Mouse (Mus musculus): Measurements from ENCODE around the gene Phlpp1. TPM values are rescaled to one million over a fixed set of nuclear protein-coding genes. Genes with fewer than 3 reads are reported as not detected.

Phlpp1 gene
- polyA plus RNA-seq, 1 experiment from 2014 or later: 3.8 TPM

- H3K4me3 ChIP-seq (ENCODE audit: low read depth, low read length): no peak overlapping the region
- 63% methylated on average over 2 of the region's 2 CpGs for WGBS
- H3K9me3 ChIP-seq (ENCODE audit: control insufficient read depth, low read depth, low read length): no peaks in the 10 kb centered on the region
- no peaks in the 10 kb centered on the region for H3K4me1 ChIP-seq (ENCODE audit: control insufficient read depth, insufficient read depth, low read length)
- no peak overlapping the region for H3K27ac ChIP-seq (ENCODE audit: low read length)
- H3K36me3 ChIP-seq (ENCODE audit: control insufficient read depth, insufficient read depth, low read length): no peaks in the 10 kb centered on the region
- H3K27me3 ChIP-seq (ENCODE audit: control insufficient read depth, insufficient read depth, low read length): no peaks in the 10 kb centered on the region
- H3K9ac ChIP-seq (replicated peaks; ENCODE audit: low read depth, low read length): no peak overlapping the region
- ATAC-seq (ENCODE audit: insufficient number of reproducible peaks, insufficient read depth, low FRiP score, low read depth): no peak
- no peak overlapping the region for H3K4me2 ChIP-seq (replicated peaks; ENCODE audit: low read depth, low read length)
These were observed 155.1 kb downstream of the Phlpp1 start for GRCm38 (mm10) chr1:106326691-106327090.

DNA sequence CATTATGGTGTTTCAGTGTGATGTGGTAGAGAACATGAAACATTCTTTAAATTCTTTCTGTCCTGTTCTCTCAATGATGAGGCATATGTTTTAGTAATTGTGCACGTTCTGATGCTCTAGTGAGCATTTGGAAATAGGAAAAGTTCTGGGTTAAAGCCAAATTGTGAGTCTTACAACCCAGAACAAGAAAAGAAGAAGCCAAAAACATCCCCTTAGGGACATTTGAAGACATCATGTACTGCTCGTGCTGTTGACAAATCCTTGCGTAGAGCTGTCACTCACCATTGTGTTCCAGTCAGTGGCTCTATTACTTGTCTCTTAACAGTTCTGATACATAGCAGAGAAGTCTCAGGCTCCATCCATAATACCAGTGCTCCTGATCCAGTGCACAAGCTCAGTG is 170.5 kb downstream of the Phlpp1 start:
- Histone ChIP-seq H3K9ac (replicated peaks; ENCODE audit: low read depth, low read length) (no peak overlapping the region), H3K27me3 (ENCODE audit: control insufficient read depth, insufficient read depth, low read length) (no peaks in the 10 kb centered on the region), H3K4me2 (replicated peaks; ENCODE audit: low read depth, low read length) (no peak overlapping the region), H3K4me3 (ENCODE audit: low read depth, low read length) (no peak overlapping the region), H3K27ac (ENCODE audit: low read length) (no peak overlapping the region), H3K36me3 (ENCODE audit: control insufficient read depth, insufficient read depth, low read length) (peaks cover 3% of the 10 kb centered on the region; the same call in 1 of the 2 replicates), H3K9me3 (ENCODE audit: control insufficient read depth, low read depth, low read length) (no peaks in the 10 kb centered on the region), H3K4me1 (ENCODE audit: control insufficient read depth, insufficient read depth, low read length) (no peaks in the 10 kb centered on the region)
- 83% methylated on average over 3 of the region's 3 CpGs for WGBS
- ATAC-seq (ENCODE audit: insufficient number of reproducible peaks, insufficient read depth, low FRiP score, low read depth): no peak

DNA sequence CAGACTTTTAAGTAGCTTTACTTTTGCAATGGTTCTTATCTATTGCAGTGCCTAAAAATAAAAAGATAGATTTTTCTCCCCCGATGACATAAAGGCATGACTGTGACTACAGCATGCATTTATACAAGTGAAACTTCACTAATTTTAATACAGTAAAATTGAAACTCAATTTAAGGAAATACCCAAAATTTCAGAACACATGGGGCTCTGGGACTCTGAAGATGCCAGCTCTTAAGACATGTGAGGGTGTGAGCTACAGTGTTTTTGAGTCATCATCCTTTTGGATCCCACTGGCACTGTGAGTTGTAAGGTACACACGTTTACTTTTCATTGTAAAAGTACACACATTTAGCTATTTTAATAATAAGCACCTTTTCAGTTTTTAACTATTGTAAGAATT is 173.7 kb downstream of the Phlpp1 start:
- peaks cover 3% of the 10 kb centered on the region; the same call in 1 of the 2 replicates for H3K36me3 ChIP-seq (ENCODE audit: control insufficient read depth, insufficient read depth, low read length)
- no peak for ATAC-seq (ENCODE audit: insufficient number of reproducible peaks, insufficient read depth, low FRiP score, low read depth)
- WGBS: 90% methylated on average over 2 of the region's 2 CpGs
- H3K4me1 ChIP-seq (ENCODE audit: control insufficient read depth, insufficient read depth, low read length): no peaks in the 10 kb centered on the region
- no peaks in the 10 kb centered on the region for H3K27me3 ChIP-seq (ENCODE audit: control insufficient read depth, insufficient read depth, low read length)
- no peaks in the 10 kb centered on the region for H3K9me3 ChIP-seq (ENCODE audit: control insufficient read depth, low read depth, low read length)
- no peak overlapping the region for H3K9ac ChIP-seq (replicated peaks; ENCODE audit: low read depth, low read length)
- no peak overlapping the region for H3K4me2 ChIP-seq (replicated peaks; ENCODE audit: low read depth, low read length)
- no peak overlapping the region for H3K4me3 ChIP-seq (ENCODE audit: low read depth, low read length)
- H3K27ac ChIP-seq (ENCODE audit: low read length): no peak overlapping the region

DNA sequence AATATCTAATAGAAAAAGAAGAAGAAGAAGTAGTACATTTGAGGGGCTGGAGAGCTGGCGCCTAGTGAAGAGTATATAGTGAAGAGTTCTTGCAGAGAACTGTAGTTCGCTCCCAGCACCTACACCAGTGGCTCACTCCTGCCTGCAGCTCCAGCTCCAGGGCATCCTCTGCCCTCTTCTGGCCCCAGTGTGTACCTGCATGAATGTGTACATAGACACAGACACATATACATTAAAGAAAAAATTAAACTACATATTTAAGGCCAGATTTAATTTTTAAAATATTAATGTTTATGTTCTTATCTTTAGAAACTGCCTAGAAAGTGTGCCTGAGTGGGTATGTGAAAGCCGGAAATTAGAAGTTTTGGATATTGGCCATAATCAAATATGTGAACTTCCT is 175.2 kb downstream of the Phlpp1 start:
- no peak overlapping the region for H3K4me3 ChIP-seq (ENCODE audit: low read depth, low read length)
- no peak overlapping the region for H3K4me2 ChIP-seq (replicated peaks; ENCODE audit: low read depth, low read length)
- no peak overlapping the region for H3K27ac ChIP-seq (ENCODE audit: low read length)

GRCm38 (mm10) chr1:106349116-106349515 is 177.6 kb downstream of the Phlpp1 start:
- Histone ChIP-seq H3K9me3 (ENCODE audit: control insufficient read depth, low read depth, low read length) (no peaks in the 10 kb centered on the region), H3K27ac (ENCODE audit: low read length) (no peak overlapping the region), H3K4me3 (ENCODE audit: low read depth, low read length) (no peak overlapping the region), H3K4me2 (replicated peaks; ENCODE audit: low read depth, low read length) (no peak overlapping the region), H3K36me3 (ENCODE audit: control insufficient read depth, insufficient read depth, low read length) (0 out of 2 replicates have a peak, but pooled peaks cover 4% of the 10 kb centered on the region), H3K4me1 (ENCODE audit: control insufficient read depth, insufficient read depth, low read length) (peaks cover 2% of the 10 kb centered on the region; the same call in 1 of the 2 replicates), H3K9ac (replicated peaks; ENCODE audit: low read depth, low read length) (no peak overlapping the region), H3K27me3 (ENCODE audit: control insufficient read depth, insufficient read depth, low read length) (no peaks in the 10 kb centered on the region)
- WGBS: 94% methylated on average over 3 of the region's 3 CpGs
- no peak for ATAC-seq (ENCODE audit: insufficient number of reproducible peaks, insufficient read depth, low FRiP score, low read depth)

More for the DNA sequence above, 175.2 kb downstream of the Phlpp1 start:
- WGBS: 98% methylated on average over 3 of the region's 3 CpGs
- H3K27me3 ChIP-seq (ENCODE audit: control insufficient read depth, insufficient read depth, low read length): no peaks in the 10 kb centered on the region
- no peak overlapping the region for H3K9ac ChIP-seq (replicated peaks; ENCODE audit: low read depth, low read length)
- no peak for ATAC-seq (ENCODE audit: insufficient number of reproducible peaks, insufficient read depth, low FRiP score, low read depth)
- peaks cover 6% of the 10 kb centered on the region; the same call in 1 of the 2 replicates for H3K36me3 ChIP-seq (ENCODE audit: control insufficient read depth, insufficient read depth, low read length)
- no peaks in the 10 kb centered on the region for H3K4me1 ChIP-seq (ENCODE audit: control insufficient read depth, insufficient read depth, low read length)
- no peaks in the 10 kb centered on the region for H3K9me3 ChIP-seq (ENCODE audit: control insufficient read depth, low read depth, low read length)

- H3K9ac ChIP-seq (replicated peaks; ENCODE audit: low read depth, low read length): no peak overlapping the region
- peaks cover 2% of the 10 kb centered on the region; the same call in 1 of the 2 replicates for H3K4me1 ChIP-seq (ENCODE audit: control insufficient read depth, insufficient read depth, low read length)
- whole genome bisulfite sequencing: 32% methylated on average over 2 of the region's 2 CpGs
- H3K27ac ChIP-seq (ENCODE audit: low read length): no peak overlapping the region
- H3K4me3 ChIP-seq (ENCODE audit: low read depth, low read length): no peak overlapping the region
- no peak overlapping the region for H3K4me2 ChIP-seq (replicated peaks; ENCODE audit: low read depth, low read length)
- no peaks in the 10 kb centered on the region for H3K27me3 ChIP-seq (ENCODE audit: control insufficient read depth, insufficient read depth, low read length)
- no peak for ATAC-seq (ENCODE audit: insufficient number of reproducible peaks, insufficient read depth, low FRiP score, low read depth)
- 0 out of 2 replicates have a peak, but pooled peaks cover 4% of the 10 kb centered on the region for H3K36me3 ChIP-seq (ENCODE audit: control insufficient read depth, insufficient read depth, low read length)
- no peaks in the 10 kb centered on the region for H3K9me3 ChIP-seq (ENCODE audit: control insufficient read depth, low read depth, low read length)
These were observed 180.0 kb downstream of the Phlpp1 start for GRCm38 (mm10) chr1:106351512-106351911.

DNA sequence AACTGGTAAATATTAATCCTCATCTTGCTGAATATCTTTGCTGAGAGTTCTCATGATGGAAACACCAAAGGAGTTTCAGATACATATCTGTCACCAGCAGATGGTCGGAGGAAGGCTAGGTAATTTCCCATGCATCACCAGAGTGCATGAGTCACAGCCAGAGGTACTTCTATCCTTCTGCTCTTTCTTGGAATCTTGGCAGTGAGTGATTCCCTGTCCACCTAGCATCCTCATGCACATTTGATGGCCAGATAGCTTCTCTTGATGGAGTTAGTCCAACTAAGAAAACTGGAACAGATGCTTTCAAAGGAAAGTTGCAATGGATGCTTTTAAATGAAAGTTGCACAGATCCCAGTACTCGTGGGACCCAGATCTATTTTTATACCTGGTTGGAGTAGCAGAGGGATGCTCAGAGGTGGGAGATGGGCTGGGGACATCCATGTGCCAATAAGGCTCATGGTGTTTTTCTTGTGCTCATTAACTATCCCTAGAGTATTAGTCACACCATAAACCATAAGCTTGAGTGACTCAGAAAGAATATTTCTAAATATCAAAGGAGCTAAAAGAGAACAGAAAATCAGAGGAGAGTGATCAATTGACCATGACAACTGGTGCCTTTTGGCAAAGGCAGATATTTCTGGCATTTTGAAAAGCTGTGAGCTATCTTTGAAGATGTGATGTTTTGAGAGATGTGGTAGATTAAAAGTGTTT is 181.4 kb downstream of the Phlpp1 start:
- Histone ChIP-seq H3K4me3 (ENCODE audit: low read depth, low read length) (no peak overlapping the region), H3K27ac (ENCODE audit: low read length) (no peak overlapping the region), H3K4me1 (ENCODE audit: control insufficient read depth, insufficient read depth, low read length) (peaks cover 2% of the 10 kb centered on the region; the same call in 1 of the 2 replicates), H3K27me3 (ENCODE audit: control insufficient read depth, insufficient read depth, low read length) (no peaks in the 10 kb centered on the region), H3K4me2 (replicated peaks; ENCODE audit: low read depth, low read length) (no peak overlapping the region), H3K9me3 (ENCODE audit: control insufficient read depth, low read depth, low read length) (no peaks in the 10 kb centered on the region), H3K36me3 (ENCODE audit: control insufficient read depth, insufficient read depth, low read length) (0 out of 2 replicates have a peak, but pooled peaks cover 4% of the 10 kb centered on the region), H3K9ac (replicated peaks; ENCODE audit: low read depth, low read length) (no peak overlapping the region)
- 86% methylated on average over 2 of the region's 2 CpGs for WGBS
- no peak for ATAC-seq (ENCODE audit: insufficient number of reproducible peaks, insufficient read depth, low FRiP score, low read depth)

- Histone ChIP-seq H3K27ac (ENCODE audit: low read length) (no peak overlapping the region), H3K27me3 (ENCODE audit: control insufficient read depth, insufficient read depth, low read length) (no peaks in the 10 kb centered on the region), H3K4me2 (replicated peaks; ENCODE audit: low read depth, low read length) (no peak overlapping the region), H3K4me3 (ENCODE audit: low read depth, low read length) (no peak overlapping the region), H3K4me1 (ENCODE audit: control insufficient read depth, insufficient read depth, low read length) (peaks cover 2% of the 10 kb centered on the region; the same call in 1 of the 2 replicates), H3K9ac (replicated peaks; ENCODE audit: low read depth, low read length) (no peak overlapping the region), H3K9me3 (ENCODE audit: control insufficient read depth, low read depth, low read length) (no peaks in the 10 kb centered on the region), H3K36me3 (ENCODE audit: control insufficient read depth, insufficient read depth, low read length) (0 out of 2 replicates have a peak, but pooled peaks cover 4% of the 10 kb centered on the region)
- 83% methylated on average over 4 of the region's 4 CpGs for WGBS
- ATAC-seq (ENCODE audit: insufficient number of reproducible peaks, insufficient read depth, low FRiP score, low read depth): no peak
These were observed 182.4 kb downstream of the Phlpp1 start for GRCm38 (mm10) chr1:106353993-106354392.

Measured in stomach, embryonic 14.5 days (tissue).